Mouse (Mus musculus): ENCODE data around the gene Gm12169. TPM values are rescaled to one million over a fixed set of nuclear protein-coding genes. Genes with fewer than 3 reads are reported as not detected.
"Not testable (repeated sequence)": the region's sequence is repeated elsewhere in the genome, so short reads cannot be mapped to it uniquely, and the experiment has no call there.

Gene Gm12169
- not detected in 2 replicates for polyA plus RNA-seq (2012; ENCODE audit: insufficient read depth, insufficient read length, low replicate concordance, missing spikeins)

DNA sequence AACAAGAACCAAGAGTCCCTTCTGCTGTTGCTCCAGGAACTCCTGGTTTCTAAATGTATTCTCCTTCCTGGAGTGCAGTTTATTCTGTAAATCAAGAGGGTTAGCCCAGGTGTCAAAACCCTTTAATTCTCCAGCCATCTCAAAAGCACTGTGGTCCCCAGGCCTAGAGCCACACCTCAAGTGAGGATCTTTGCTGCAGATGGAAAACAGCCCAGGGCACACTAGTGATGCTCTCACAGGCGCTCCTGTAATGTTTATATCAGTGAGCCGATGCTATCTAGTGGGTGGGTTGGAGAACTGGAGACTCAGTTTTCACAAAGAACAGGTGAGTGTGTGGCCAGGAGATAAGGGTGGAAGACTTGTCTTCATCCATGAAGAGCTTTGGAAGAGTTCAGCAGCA lies at the start of gene Gm12169:
Gm12169 (plus strand) TSS at position 301 of the 400 bp plus-strand sequence.
- Histone ChIP-seq H3K27ac (ENCODE audit: insufficient read depth, low read depth, low read length) (no peak within 1 kb of the TSS), H3K4me3 (ENCODE audit: insufficient read depth, low read depth, low read length) (no peak within 1 kb of the TSS), H3K4me1 (ENCODE audit: control insufficient read depth, insufficient read depth, low read length) (no peaks in the 10 kb centered on the region)
- no peak for TF ChIP-seq CTCF (IDR thresholded peaks at IDR 0.05; ENCODE audit: insufficient read depth, low read depth, low read length)
- no peak for TF ChIP-seq POLR2A (IDR thresholded peaks at IDR 0.05; ENCODE audit: insufficient read depth, low read depth, low read length)
- 94% methylated on average over 2 of the region's 2 CpGs for WGBS

DNA sequence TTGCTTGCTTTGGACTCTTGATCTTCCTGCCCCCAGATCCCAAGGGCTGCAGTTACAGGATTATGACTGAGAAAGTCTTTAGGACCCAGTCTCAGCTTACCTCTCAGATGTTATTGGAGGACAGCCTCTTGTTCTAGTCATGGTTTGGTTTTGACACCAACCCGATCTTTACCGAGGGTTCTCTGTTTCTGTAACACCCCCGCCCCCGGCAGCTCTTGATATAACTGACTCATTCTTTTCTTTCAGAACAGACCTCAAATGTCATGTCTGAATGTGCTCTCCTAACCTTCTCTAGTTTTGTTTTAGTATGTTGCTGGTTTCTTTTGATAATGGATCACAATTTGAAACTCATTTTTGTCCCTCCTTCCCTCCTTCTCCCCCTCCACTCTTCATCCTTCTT lies 49.8 kb upstream of the Gm12169 start:
- Histone ChIP-seq H3K27ac (ENCODE audit: insufficient read depth, low read depth, low read length) (no peak overlapping the region), H3K4me1 (ENCODE audit: control insufficient read depth, insufficient read depth, low read length) (no peaks in the 10 kb centered on the region), H3K4me3 (ENCODE audit: insufficient read depth, low read depth, low read length) (no peak overlapping the region)
- TF ChIP-seq POLR2A (IDR thresholded peaks at IDR 0.05; ENCODE audit: insufficient read depth, low read depth, low read length) (no peak), CTCF (IDR thresholded peaks at IDR 0.05; ENCODE audit: insufficient read depth, low read depth, low read length) (no peak)
- WGBS: 83% methylated on average over 4 of the region's 4 CpGs

DNA sequence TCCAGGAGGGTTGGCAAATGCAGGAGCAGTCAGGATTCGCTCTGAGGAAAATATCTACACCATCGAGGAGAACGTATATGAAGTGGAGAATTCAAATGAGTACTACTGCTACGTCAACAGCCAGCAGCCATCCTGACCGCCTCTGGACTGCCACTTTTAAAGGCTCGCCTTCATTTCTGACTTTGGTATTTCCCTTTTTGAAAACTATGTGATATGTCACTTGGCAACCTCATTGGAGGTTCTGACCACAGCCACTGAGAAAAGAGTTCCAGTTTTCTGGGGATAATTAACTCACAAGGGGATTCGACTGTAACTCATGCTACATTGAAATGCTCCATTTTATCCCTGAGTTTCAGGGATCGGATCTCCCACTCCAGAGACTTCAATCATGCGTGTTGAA lies 44.7 kb upstream of the Gm12169 start:
- 87% methylated on average over 9 of the region's 9 CpGs for WGBS
- H3K27ac ChIP-seq (ENCODE audit: insufficient read depth, low read depth, low read length): no peak overlapping the region
- TF ChIP-seq POLR2A (IDR thresholded peaks at IDR 0.05; ENCODE audit: insufficient read depth, low read depth, low read length) (no peak), CTCF (IDR thresholded peaks at IDR 0.05; ENCODE audit: insufficient read depth, low read depth, low read length) (no peak)

DNA sequence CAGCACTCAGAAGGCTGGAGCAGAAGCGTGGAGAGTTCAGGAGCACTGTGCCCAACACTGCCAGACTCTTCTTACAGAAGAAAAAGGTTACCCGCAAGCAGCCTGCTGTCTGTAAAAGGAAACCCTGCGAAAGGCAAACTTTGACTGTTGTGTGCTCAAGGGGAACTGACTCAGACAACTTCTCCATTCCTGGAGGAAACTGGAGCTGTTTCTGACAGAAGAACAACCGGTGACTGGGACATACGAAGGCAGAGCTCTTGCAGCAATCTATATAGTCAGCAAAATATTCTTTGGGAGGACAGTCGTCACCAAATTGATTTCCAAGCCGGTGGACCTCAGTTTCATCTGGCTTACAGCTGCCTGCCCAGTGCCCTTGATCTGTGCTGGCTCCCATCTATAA lies 43.5 kb upstream of the Gm12169 start:
- no peak for TF ChIP-seq CTCF (IDR thresholded peaks at IDR 0.05; ENCODE audit: insufficient read depth, low read depth, low read length)
- no peak for TF ChIP-seq POLR2A (IDR thresholded peaks at IDR 0.05; ENCODE audit: insufficient read depth, low read depth, low read length)
- H3K4me1 ChIP-seq (ENCODE audit: control insufficient read depth, insufficient read depth, low read length): no peaks in the 10 kb centered on the region
- WGBS: 82% methylated on average over 7 of the region's 7 CpGs
- no peak overlapping the region for H3K27ac ChIP-seq (ENCODE audit: insufficient read depth, low read depth, low read length)
- no peak overlapping the region for H3K4me3 ChIP-seq (ENCODE audit: insufficient read depth, low read depth, low read length)

More for the DNA sequence above, 44.7 kb upstream of the Gm12169 start:
- H3K4me3 ChIP-seq (ENCODE audit: insufficient read depth, low read depth, low read length): no peak overlapping the region
- no peaks in the 10 kb centered on the region for H3K4me1 ChIP-seq (ENCODE audit: control insufficient read depth, insufficient read depth, low read length)

DNA sequence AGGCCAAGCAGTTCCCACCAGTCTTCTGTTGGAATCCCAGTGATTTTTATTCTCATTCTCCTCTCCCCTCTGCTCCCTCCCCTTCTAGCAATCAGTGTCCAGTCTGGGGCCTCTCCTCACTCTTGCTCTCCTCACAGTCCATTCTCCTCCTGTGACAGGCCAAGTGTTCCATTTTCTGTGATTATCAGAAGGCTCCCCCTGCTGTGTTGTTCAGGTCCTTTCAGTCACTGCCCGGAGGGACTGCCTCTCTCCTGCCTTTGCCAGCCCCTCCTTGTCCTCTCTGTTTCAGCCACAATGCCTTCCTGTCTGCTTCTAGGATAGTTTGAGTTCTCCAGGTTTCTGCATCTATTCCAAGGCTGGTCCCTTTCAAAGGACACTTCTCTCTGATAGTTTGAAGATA lies 35.8 kb upstream of the Gm12169 start:
- Histone ChIP-seq H3K4me1 (ENCODE audit: control insufficient read depth, insufficient read depth, low read length) (no peaks in the 10 kb centered on the region), H3K27ac (ENCODE audit: insufficient read depth, low read depth, low read length) (no peak overlapping the region), H3K4me3 (ENCODE audit: insufficient read depth, low read depth, low read length) (no peak overlapping the region)
- 21% methylated on average over 1 of the region's 1 CpGs for WGBS
- TF ChIP-seq CTCF (IDR thresholded peaks at IDR 0.05; ENCODE audit: insufficient read depth, low read depth, low read length) (no peak), POLR2A (IDR thresholded peaks at IDR 0.05; ENCODE audit: insufficient read depth, low read depth, low read length) (no peak)

DNA sequence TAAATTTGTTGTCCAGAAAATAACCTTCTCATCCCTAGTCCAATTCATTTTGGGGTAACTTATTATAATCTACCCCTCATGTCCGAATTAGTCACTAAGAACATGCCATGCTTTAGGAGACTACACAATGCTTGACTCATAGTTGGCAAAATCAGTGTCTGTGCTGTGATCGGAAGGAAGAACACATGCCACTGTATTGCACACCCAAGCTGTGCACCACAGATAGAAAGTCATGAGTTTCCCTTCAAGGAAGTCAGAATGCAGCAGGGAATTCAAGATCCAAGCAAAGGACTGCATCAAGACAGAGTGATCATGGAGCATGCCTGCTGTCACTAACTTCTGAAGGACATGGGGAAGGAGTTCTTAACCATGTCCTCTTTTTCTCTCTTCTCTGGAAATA lies 35.4 kb upstream of the Gm12169 start:
- 74% methylated on average over 2 of the region's 2 CpGs for WGBS
- no peak overlapping the region for H3K4me3 ChIP-seq (ENCODE audit: insufficient read depth, low read depth, low read length)
- TF ChIP-seq CTCF (IDR thresholded peaks at IDR 0.05; ENCODE audit: insufficient read depth, low read depth, low read length) (no peak), POLR2A (IDR thresholded peaks at IDR 0.05; ENCODE audit: insufficient read depth, low read depth, low read length) (no peak)
- H3K4me1 ChIP-seq (ENCODE audit: control insufficient read depth, insufficient read depth, low read length): no peaks in the 10 kb centered on the region
- H3K27ac ChIP-seq (ENCODE audit: insufficient read depth, low read depth, low read length): no peak overlapping the region

DNA sequence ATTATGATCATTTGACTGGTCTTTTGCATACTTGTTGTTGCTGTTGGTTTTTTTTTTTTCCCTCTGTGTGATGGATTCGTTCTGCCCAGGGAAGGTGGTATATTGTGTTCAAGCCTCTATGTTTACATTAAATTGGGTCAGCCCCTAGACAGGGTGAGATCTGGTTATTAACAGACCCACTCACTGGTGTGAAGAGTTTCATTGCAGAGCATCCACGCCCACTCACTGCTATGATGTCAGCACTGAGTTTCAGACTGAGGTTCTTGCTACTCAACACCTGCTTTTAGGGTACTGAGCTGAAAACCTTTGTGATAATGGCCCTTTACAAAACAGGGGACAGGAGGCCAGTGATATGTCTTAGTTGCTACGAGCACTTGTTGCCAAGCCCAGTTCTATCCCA lies 16.9 kb upstream of the Gm12169 start:
- Histone ChIP-seq H3K4me1 (ENCODE audit: control insufficient read depth, insufficient read depth, low read length) (no peaks in the 10 kb centered on the region), H3K27ac (ENCODE audit: insufficient read depth, low read depth, low read length) (no peak overlapping the region), H3K4me3 (ENCODE audit: insufficient read depth, low read depth, low read length) (no peak overlapping the region)
- 65% methylated on average over 3 of the region's 3 CpGs for WGBS
- TF ChIP-seq CTCF (IDR thresholded peaks at IDR 0.05; ENCODE audit: insufficient read depth, low read depth, low read length): no peak
- no peak for TF ChIP-seq POLR2A (IDR thresholded peaks at IDR 0.05; ENCODE audit: insufficient read depth, low read depth, low read length)

DNA sequence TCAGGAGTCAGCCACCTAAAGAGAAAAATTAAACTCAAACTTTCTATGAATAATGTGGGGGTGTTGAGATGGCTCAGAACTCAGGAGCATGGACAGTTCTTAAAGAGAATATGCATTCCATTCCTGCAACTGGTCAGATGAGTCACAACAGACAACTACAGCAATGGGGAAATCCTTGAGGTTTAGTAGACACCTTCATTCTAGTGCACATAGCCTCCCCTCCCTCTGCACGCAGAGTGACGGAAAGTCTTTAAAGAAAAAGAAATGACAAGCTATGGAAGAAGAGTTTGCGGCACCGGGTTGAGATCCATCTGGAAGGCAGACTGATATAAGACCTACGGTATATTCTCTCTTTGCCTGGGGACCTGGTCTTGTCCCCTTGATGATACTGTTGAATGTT lies 14.1 kb upstream of the Gm12169 start:
- 98% methylated on average over 5 of the region's 5 CpGs for WGBS
- no peaks in the 10 kb centered on the region for H3K4me1 ChIP-seq (ENCODE audit: control insufficient read depth, insufficient read depth, low read length)
- H3K4me3 ChIP-seq (ENCODE audit: insufficient read depth, low read depth, low read length): no peak overlapping the region
- no peak overlapping the region for H3K27ac ChIP-seq (ENCODE audit: insufficient read depth, low read depth, low read length)
- TF ChIP-seq CTCF (IDR thresholded peaks at IDR 0.05; ENCODE audit: insufficient read depth, low read depth, low read length) (no peak), POLR2A (IDR thresholded peaks at IDR 0.05; ENCODE audit: insufficient read depth, low read depth, low read length) (no peak)

DNA sequence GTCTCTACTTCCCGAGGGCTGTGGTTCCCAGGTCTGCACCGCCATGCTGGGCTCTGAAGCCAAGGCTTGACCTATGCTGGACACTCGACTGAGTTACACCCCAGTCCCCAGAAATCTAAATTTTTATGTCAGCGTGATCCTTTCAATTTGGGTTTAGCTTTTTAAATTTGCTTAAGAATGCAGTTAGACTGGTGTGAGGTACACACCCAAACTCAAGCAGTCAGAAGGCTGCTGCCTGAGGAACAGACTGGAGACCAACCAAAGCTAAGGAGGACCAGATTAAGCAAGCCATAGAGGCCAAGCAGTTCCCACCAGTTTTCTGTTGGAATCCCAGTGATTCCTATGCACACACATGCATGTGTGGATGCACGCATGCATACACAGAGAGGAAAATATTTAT lies 2.7 kb upstream of the Gm12169 start:
- whole genome bisulfite sequencing: 93% methylated on average over 5 of the region's 5 CpGs
- H3K4me1 ChIP-seq (ENCODE audit: control insufficient read depth, insufficient read depth, low read length); H3K27ac ChIP-seq (ENCODE audit: insufficient read depth, low read depth, low read length); H3K4me3 ChIP-seq (ENCODE audit: insufficient read depth, low read depth, low read length): not testable (repeated sequence)

DNA sequence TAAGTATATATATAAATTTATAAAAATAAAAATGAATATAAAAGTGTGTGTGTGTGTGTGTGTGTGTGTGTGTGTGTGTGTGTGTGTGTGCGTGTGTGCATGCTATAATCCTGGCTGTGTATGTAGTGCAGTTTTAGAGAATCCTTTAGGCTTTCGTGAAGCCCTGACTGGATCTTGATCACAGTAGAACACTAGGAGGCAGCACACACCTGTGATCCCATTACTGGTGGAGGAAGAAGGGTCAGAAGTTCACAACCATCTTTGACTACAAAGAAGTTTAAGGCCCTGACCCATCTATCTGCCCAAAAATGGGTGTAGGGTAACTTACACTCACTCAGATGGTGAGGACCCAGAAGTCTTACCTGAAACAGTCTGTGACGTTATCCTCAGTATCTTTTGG lies 1.3 kb upstream of the Gm12169 start:
- 87% methylated on average over 3 of the region's 3 CpGs for WGBS
- Histone ChIP-seq H3K4me1 (ENCODE audit: control insufficient read depth, insufficient read depth, low read length) (no peaks in the 10 kb centered on the region), H3K27ac (ENCODE audit: insufficient read depth, low read depth, low read length) (no peak overlapping the region), H3K4me3 (ENCODE audit: insufficient read depth, low read depth, low read length) (no peak overlapping the region)
- TF ChIP-seq POLR2A (IDR thresholded peaks at IDR 0.05; ENCODE audit: insufficient read depth, low read depth, low read length): no peak
- TF ChIP-seq CTCF (IDR thresholded peaks at IDR 0.05; ENCODE audit: insufficient read depth, low read depth, low read length): no peak

Measured in olfactory bulb, adult 2 months (tissue).